Mouse (Mus musculus) ovary, postnatal 36 days (tissue): ENCODE measurements around the gene Olfr787.

Experiments
- DNase-seq: peaks from one replicate; pipeline ENCODE4 v3.0.0; 2022; ENCODE audit warnings: low spot score, mixed read lengths

Olfr787 gene

GRCm38 (mm10) chr10:129461562-129461961, at the start of gene Olfr787:
Gene Olfr787, plus strand, starts transcription at chr10:129461862.
- no peak for DNase-seq

DNA sequence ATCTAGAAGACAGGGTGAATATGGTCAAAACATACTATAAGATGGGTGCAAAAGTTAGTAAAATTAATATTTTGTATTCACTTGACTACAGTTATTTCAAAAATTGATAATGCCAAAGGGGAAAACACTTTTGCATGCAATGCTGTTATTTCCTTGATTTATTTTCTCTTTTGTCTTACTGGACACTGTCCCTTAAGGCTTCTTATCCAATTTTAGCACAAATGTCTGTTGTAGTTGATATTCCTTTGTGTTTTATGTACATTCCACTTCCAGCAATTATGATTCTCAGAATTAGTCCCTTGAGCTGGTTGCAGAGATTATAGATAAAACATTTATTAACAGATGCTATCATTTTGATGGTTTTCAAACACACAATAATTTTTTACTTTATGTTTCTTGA, 34.7 kb upstream of the Olfr787 start, which contains the start of gene Olfr786:
TSS of gene Olfr786 (plus strand) at position 301 of the 400 bp plus-strand sequence.
- DNase-seq, result no peak

DNA sequence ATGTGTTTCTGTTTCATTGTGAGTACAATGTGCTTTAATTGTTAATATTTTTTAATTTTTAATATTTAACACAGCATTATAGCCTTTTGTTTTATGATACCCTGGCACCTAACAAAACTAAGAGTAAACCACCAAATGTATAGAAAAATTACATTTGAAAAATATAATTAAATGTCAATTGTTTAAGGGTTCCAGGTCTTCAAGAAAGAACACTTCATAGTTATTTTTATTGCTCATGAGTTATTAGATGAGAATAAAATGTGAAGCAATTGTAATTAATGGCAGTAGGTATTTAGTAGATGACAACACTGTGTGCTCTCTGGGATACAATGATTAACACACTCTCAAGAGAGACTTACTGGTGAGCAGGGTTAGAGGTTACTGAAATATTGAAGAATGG, 9.0 kb downstream of the Olfr787 start, which contains the start of gene Olfr788:
TSS of gene Olfr788 (plus strand) at position 301 of the 400 bp plus-strand sequence.
- DNase-seq, result no peak

DNA sequence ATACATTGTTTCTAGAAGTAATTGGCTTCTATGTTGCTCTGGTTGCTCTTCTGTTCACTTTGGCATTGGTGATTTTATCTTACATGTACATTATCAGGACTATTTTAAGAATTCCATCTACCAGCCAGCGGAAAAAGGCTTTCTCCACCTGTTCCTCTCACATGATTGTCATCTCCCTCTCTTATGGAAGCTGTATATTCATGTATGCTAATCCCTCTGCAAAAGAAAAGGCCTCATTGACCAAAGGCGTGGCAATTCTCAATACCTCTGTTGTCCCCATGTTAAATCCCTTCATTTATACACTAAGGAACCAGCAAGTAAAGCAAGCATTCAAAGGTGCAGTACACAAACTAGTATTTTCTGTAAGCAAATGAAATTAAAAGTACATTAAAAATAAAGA, 11.6 kb downstream of the Olfr787 start:
- no peak for DNase-seq

DNA sequence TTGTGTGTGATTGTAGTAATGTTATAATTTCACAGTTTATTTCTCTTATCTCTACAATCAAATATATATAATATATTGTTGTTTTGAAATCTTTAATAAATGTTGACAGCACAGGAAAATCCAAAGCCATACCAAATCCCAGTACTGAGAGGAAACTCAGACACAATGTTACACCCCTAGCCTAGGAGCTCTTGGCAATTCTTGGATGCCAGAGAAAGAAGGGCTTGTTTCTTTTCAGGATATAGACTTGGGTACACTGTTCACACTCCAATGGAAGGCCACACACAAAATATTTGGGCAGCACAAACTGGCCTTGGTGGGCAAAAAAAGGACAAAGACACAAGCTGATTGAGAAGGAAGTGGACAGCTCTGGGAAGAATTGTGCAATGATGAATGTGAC, 12.1 kb downstream of the Olfr787 start:
- DNase-seq, result no peak

DNA sequence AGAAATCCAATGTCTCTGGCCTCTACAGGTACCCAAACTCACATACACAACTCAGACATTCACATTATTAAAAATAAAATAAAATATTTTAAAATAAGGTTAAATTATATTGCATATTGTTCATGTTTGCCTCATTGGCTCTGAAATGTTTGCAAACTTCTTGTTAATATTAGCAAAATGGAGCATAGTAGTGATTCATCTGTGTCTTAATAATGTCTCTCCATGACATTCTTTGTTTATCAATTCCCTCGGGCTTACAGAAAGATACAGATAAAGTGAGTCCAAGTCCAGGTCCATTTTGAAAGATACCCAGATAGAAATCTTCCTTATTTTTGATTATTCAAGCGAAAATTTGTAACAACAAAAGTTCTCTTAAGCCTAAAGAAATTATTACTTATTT, 22.8 kb downstream of the Olfr787 start, which contains the start of gene Olfr789:
TSS of gene Olfr789 (plus strand) at position 301 of the 400 bp plus-strand sequence.
- no peak for DNase-seq

GRCm38 (mm10) chr10:129490101-129490500, 28.4 kb downstream of the Olfr787 start:
- DNase-seq, result no peak

DNA sequence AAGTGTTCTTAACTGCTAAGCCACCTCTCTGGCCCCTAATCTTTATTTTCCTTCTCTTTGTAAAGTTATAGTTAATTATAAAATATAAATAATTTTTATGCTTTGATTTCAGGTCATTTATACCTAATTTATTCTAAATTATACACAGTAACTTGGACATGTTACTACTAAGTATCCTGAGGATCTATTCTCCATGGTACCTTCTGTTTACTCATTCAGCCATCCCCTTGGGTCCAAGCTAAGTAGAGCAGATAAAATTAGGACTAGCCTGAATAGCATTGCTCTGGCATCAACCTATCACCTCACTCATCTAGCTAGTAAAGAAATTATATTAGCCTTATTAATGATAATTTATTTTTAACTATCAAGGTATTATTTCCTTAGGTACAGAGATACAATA, 36.5 kb downstream of the Olfr787 start, which contains the start of gene Olfr790:
TSS of gene Olfr790 (plus strand) at position 301 of the 400 bp plus-strand sequence.
- DNase-seq, result no peak
